Mouse (Mus musculus) cerebellum, postnatal 4 days (tissue): ENCODE results near the gene Cyp2c40.
"Not testable (repeated sequence)": the region's sequence is repeated elsewhere in the genome, so short reads cannot be mapped to it uniquely, and the experiment has no call there.

ENCODE experiments used
- DNase-seq, 2 experiments: peaks; one replicate each; pipeline ENCODE4 v3.0.0; 2022; ENCODE audit warnings: low spot score in 2 of 2, mixed read lengths in 1 of 2

The Cyp2c40 gene

GRCm38 (mm10) chr19:39812714-39813113 is at the start of gene Cyp2c40:
Cyp2c40 (minus strand) TSS chr19:39812814.
- DNase-seq = not testable (repeated sequence)

- DNase-seq = not testable (repeated sequence)
Measured at GRCm38 (mm10) chr19:39820931-39821330, 8.3 kb upstream of the Cyp2c40 start.

GRCm38 (mm10) chr19:39816400-39816799 is 3.8 kb upstream of the Cyp2c40 start:
- DNase-seq = not testable (repeated sequence)

GRCm38 (mm10) chr19:39815991-39816390 is 3.4 kb upstream of the Cyp2c40 start:
- DNase-seq = not testable (repeated sequence)

GRCm38 (mm10) chr19:39785458-39785857 is 27.2 kb downstream of the Cyp2c40 start:
- not testable (repeated sequence) for DNase-seq

- DNase-seq = no peak
Measured at GRCm38 (mm10) chr19:39745357-39745756, 67.3 kb downstream of the Cyp2c40 start.

- not testable (repeated sequence) for DNase-seq
Measured at GRCm38 (mm10) chr19:39744361-39744760, 68.3 kb downstream of the Cyp2c40 start.

GRCm38 (mm10) chr19:39740920-39741319 is 71.7 kb downstream of the Cyp2c40 start, which contains the start of gene Cyp2c68:
Cyp2c68 (minus strand) TSS chr19:39741054.
- DNase-seq = no peak
